Mouse (Mus musculus): Measurements from ENCODE around the gene Cdc42bpg. TPM values are rescaled to one million over a fixed set of nuclear protein-coding genes. Genes with fewer than 3 reads are reported as not detected.

Gene Cdc42bpg
- polyA plus RNA-seq, 1 experiment: 33.1 TPM

GRCm38 (mm10) chr19:6339191-6339590 lies 32.9 kb downstream of the Cdc42bpg start:
- Histone ChIP-seq H3K27ac (ENCODE audit: insufficient read depth, low read length) (no peak overlapping the region), H3K4me1 (ENCODE audit: control insufficient read depth, insufficient read depth, low read length) (peaks cover 33% of the 10 kb centered on the region), H3K4me3 (replicated peaks; ENCODE audit: insufficient read depth, low read depth, low read length) (no peak overlapping the region), H3K27me3 (ENCODE audit: control insufficient read depth, insufficient read depth, low read length) (no peaks in the 10 kb centered on the region)
- 93% methylated on average over 6 of the region's 6 CpGs for WGBS
- no peak for DNase-seq
- no peak for TF ChIP-seq CTCF (IDR thresholded peaks at IDR 0.05; ENCODE audit: borderline replicate concordance, insufficient read depth, low read depth, low read length)
- no peak for TF ChIP-seq POLR2A (IDR thresholded peaks at IDR 0.05; ENCODE audit: borderline replicate concordance, insufficient read depth, low read length)

- no peaks in the 10 kb centered on the region for H3K27me3 ChIP-seq (ENCODE audit: control insufficient read depth, insufficient read depth, low read length)
- peaks cover 33% of the 10 kb centered on the region for H3K4me1 ChIP-seq (ENCODE audit: control insufficient read depth, insufficient read depth, low read length)
- TF ChIP-seq CTCF (IDR thresholded peaks at IDR 0.05; ENCODE audit: borderline replicate concordance, insufficient read depth, low read depth, low read length): no peak
- no peak for TF ChIP-seq POLR2A (IDR thresholded peaks at IDR 0.05; ENCODE audit: borderline replicate concordance, insufficient read depth, low read length)
- 0 out of 2 replicates have a peak overlapping the region, but pooled peaks have one; percentile 46 for H3K27ac ChIP-seq (ENCODE audit: insufficient read depth, low read length)
- WGBS: 68% methylated on average over 15 of the region's 15 CpGs
- DNase-seq: no peak
- H3K4me3 ChIP-seq (replicated peaks; ENCODE audit: insufficient read depth, low read depth, low read length): no peak overlapping the region
Observed at GRCm38 (mm10) chr19:6339890-6340504, 33.7 kb downstream of the Cdc42bpg start.

- Histone ChIP-seq H3K27ac (ENCODE audit: insufficient read depth, low read length) (0 out of 2 replicates have a peak within 1 kb of the TSS, but pooled peaks have one; percentile 46), H3K4me1 (ENCODE audit: control insufficient read depth, insufficient read depth, low read length) (peaks cover 33% of the 10 kb centered on the region), H3K27me3 (ENCODE audit: control insufficient read depth, insufficient read depth, low read length) (no peaks in the 10 kb centered on the region), H3K4me3 (replicated peaks; ENCODE audit: insufficient read depth, low read depth, low read length) (peak within 1 kb of the TSS; percentile 65)
- TF ChIP-seq CTCF (IDR thresholded peaks at IDR 0.05; ENCODE audit: borderline replicate concordance, insufficient read depth, low read depth, low read length) (peak; percentile 24; the same call in 1 of the 2 replicates), POLR2A (IDR thresholded peaks at IDR 0.05; ENCODE audit: borderline replicate concordance, insufficient read depth, low read length) (peak; percentile 46; the same call in 1 of the 2 replicates)
- 7% methylated on average over 71 of the region's 72 CpGs for WGBS
- DNase-seq: peak; percentile 85 to 86
Observed at GRCm38 (mm10) chr19:6340524-6341452, 34.5 kb downstream of the Cdc42bpg start, which contains the start of gene Map4k2. Map4k2 (plus strand) TSS chr19:6341135.

GRCm38 (mm10) chr19:6341453-6342077 lies 35.3 kb downstream of the Cdc42bpg start:
- Histone ChIP-seq H3K27me3 (ENCODE audit: control insufficient read depth, insufficient read depth, low read length) (no peaks in the 10 kb centered on the region), H3K4me3 (replicated peaks; ENCODE audit: insufficient read depth, low read depth, low read length) (peak overlapping the region; percentile 65), H3K4me1 (ENCODE audit: control insufficient read depth, insufficient read depth, low read length) (peaks cover 30% of the 10 kb centered on the region), H3K27ac (ENCODE audit: insufficient read depth, low read length) (0 out of 2 replicates have a peak overlapping the region, but pooled peaks have one; percentile 36)
- TF ChIP-seq POLR2A (IDR thresholded peaks at IDR 0.05; ENCODE audit: borderline replicate concordance, insufficient read depth, low read length) (no peak), CTCF (IDR thresholded peaks at IDR 0.05; ENCODE audit: borderline replicate concordance, insufficient read depth, low read depth, low read length) (no peak)
- whole genome bisulfite sequencing: 3% methylated on average over 23 of the region's 23 CpGs
- DNase-seq: no peak

GRCm38 (mm10) chr19:6342276-6342933 lies 36.1 kb downstream of the Cdc42bpg start:
- TF ChIP-seq CTCF (IDR thresholded peaks at IDR 0.05; ENCODE audit: borderline replicate concordance, insufficient read depth, low read depth, low read length) (no peak), POLR2A (IDR thresholded peaks at IDR 0.05; ENCODE audit: borderline replicate concordance, insufficient read depth, low read length) (no peak)
- Histone ChIP-seq H3K27ac (ENCODE audit: insufficient read depth, low read length) (no peak overlapping the region), H3K4me3 (replicated peaks; ENCODE audit: insufficient read depth, low read depth, low read length) (no peak overlapping the region), H3K4me1 (ENCODE audit: control insufficient read depth, insufficient read depth, low read length) (peaks cover 25% of the 10 kb centered on the region), H3K27me3 (ENCODE audit: control insufficient read depth, insufficient read depth, low read length) (no peaks in the 10 kb centered on the region)
- no peak for DNase-seq
- 47% methylated on average over 5 of the region's 5 CpGs for WGBS

- no peaks in the 10 kb centered on the region for H3K27me3 ChIP-seq (ENCODE audit: control insufficient read depth, insufficient read depth, low read length)
- peak overlapping the region; percentile 10; the same call in 1 of the 2 replicates for H3K27ac ChIP-seq (ENCODE audit: insufficient read depth, low read length)
- H3K4me3 ChIP-seq (replicated peaks; ENCODE audit: insufficient read depth, low read depth, low read length): no peak overlapping the region
- DNase-seq: no peak
- TF ChIP-seq POLR2A (IDR thresholded peaks at IDR 0.05; ENCODE audit: borderline replicate concordance, insufficient read depth, low read length) (no peak), CTCF (IDR thresholded peaks at IDR 0.05; ENCODE audit: borderline replicate concordance, insufficient read depth, low read depth, low read length) (no peak)
- WGBS: 83% methylated on average over 19 of the region's 19 CpGs
- peaks cover 25% of the 10 kb centered on the region for H3K4me1 ChIP-seq (ENCODE audit: control insufficient read depth, insufficient read depth, low read length)
Observed at GRCm38 (mm10) chr19:6343066-6343925, 37.0 kb downstream of the Cdc42bpg start.

Measured in cerebellum, adult 2 months (tissue).